Mouse (Mus musculus): ENCODE results near the gene Pcgf5.

Pcgf5 gene

GRCm38 (mm10) chr19:36398500-36398899, 50.4 kb downstream of the Pcgf5 start:
- Histone ChIP-seq H3K36me3 (ENCODE audit: insufficient read depth, low read length) (no peaks in the 10 kb centered on the region), H3K4me3 (replicated peaks; ENCODE audit: low read length) (no peak overlapping the region), H3K9me3 (ENCODE audit: low read length) (no peaks in the 10 kb centered on the region), H3K27me3 (ENCODE audit: insufficient read depth, low read length) (peaks cover 7% of the 10 kb centered on the region; the same call in 1 of the 2 replicates), H3K4me1 (replicated peaks; ENCODE audit: low read depth, low read length) (peaks cover 5% of the 10 kb centered on the region)
- TF ChIP-seq CTCF (conservative IDR thresholded peaks at IDR 0.05; ENCODE audit: low read length) (no peak), POU5F1 (IDR thresholded peaks at IDR 0.05; ENCODE audit: borderline replicate concordance, low read length) (no peak), NANOG (IDR thresholded peaks at IDR 0.05; ENCODE audit: borderline replicate concordance, low read length) (no peak)

DNA sequence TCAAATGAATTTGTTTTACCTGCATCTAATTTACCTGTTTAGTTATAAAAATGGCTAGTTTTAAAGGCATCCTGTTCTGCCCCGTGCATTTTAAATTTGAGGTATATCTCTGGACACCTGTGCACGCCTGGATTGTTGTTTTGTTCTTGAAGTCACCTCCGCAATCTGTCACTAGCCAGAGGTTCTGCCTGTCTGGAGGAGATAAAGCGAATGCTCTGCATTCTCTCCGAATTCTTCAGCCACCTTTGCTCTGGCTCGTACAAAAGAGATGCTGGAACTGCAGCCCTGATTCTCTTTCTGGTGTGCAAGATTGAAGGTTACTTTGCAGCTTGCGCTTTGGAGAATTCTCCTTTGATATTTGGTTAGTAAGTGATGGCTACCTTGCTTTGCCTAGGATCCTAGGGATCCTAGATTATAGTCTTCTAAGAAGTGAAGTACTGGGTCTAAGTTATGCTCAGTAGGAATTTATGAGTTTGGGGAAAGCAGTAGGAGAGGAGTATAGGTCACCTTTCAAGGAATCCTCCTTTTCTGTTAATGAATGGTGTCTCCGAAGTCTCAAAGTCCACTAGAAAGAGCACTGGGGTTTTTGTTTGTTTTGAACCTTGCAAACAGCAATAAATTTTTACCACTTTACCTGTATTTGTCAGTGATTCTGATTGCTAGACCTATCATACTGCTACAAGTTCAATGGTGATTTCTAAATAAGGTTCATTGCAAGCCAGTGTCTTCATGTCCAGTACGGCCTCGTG, 60.4 kb downstream of the Pcgf5 start:
- no peak for TF ChIP-seq POU5F1 (IDR thresholded peaks at IDR 0.05; ENCODE audit: borderline replicate concordance, low read length)
- H3K36me3 ChIP-seq (ENCODE audit: insufficient read depth, low read length) = peaks cover 10% of the 10 kb centered on the region
- no peaks in the 10 kb centered on the region for H3K9me3 ChIP-seq (ENCODE audit: low read length)
- H3K4me3 ChIP-seq (replicated peaks; ENCODE audit: low read length) = 0 out of 2 replicates have a peak overlapping the region, but pooled peaks have one; percentile 88
- peaks cover 28% of the 10 kb centered on the region for H3K27me3 ChIP-seq (ENCODE audit: insufficient read depth, low read length)
- peaks cover 20% of the 10 kb centered on the region for H3K4me1 ChIP-seq (replicated peaks; ENCODE audit: low read depth, low read length)

GRCm38 (mm10) chr19:36409280-36409860, 61.3 kb downstream of the Pcgf5 start:
- Histone ChIP-seq H3K9me3 (ENCODE audit: low read length) (no peaks in the 10 kb centered on the region), H3K4me1 (replicated peaks; ENCODE audit: low read depth, low read length) (peaks cover 20% of the 10 kb centered on the region), H3K4me3 (replicated peaks; ENCODE audit: low read length) (peak overlapping the region; percentile 88), H3K27me3 (ENCODE audit: insufficient read depth, low read length) (peaks cover 28% of the 10 kb centered on the region), H3K36me3 (ENCODE audit: insufficient read depth, low read length) (peaks cover 10% of the 10 kb centered on the region)
- no peak for TF ChIP-seq NANOG (IDR thresholded peaks at IDR 0.05; ENCODE audit: borderline replicate concordance, low read length)
- TF ChIP-seq POU5F1 (IDR thresholded peaks at IDR 0.05; ENCODE audit: borderline replicate concordance, low read length) = no peak
- no peak for TF ChIP-seq CTCF (conservative IDR thresholded peaks at IDR 0.05; ENCODE audit: low read length)

- no peaks in the 10 kb centered on the region for H3K9me3 ChIP-seq (ENCODE audit: low read length)
- H3K36me3 ChIP-seq (ENCODE audit: insufficient read depth, low read length) = peaks cover 10% of the 10 kb centered on the region
- H3K27me3 ChIP-seq (ENCODE audit: insufficient read depth, low read length) = peaks cover 28% of the 10 kb centered on the region
- TF ChIP-seq NANOG (IDR thresholded peaks at IDR 0.05; ENCODE audit: borderline replicate concordance, low read length) (no peak), POU5F1 (IDR thresholded peaks at IDR 0.05; ENCODE audit: borderline replicate concordance, low read length) (no peak), CTCF (conservative IDR thresholded peaks at IDR 0.05; ENCODE audit: low read length) (no peak)
- H3K4me1 ChIP-seq (replicated peaks; ENCODE audit: low read depth, low read length) = peaks cover 20% of the 10 kb centered on the region
- H3K4me3 ChIP-seq (replicated peaks; ENCODE audit: low read length) = peak overlapping the region; percentile 88
Measured at GRCm38 (mm10) chr19:36409861-36410392, 61.8 kb downstream of the Pcgf5 start.

- Histone ChIP-seq H3K4me3 (replicated peaks; ENCODE audit: low read length) (no peak overlapping the region), H3K36me3 (ENCODE audit: insufficient read depth, low read length) (no peaks in the 10 kb centered on the region), H3K4me1 (replicated peaks; ENCODE audit: low read depth, low read length) (no peaks in the 10 kb centered on the region), H3K9me3 (ENCODE audit: low read length) (no peaks in the 10 kb centered on the region), H3K27me3 (ENCODE audit: insufficient read depth, low read length) (no peaks in the 10 kb centered on the region)
- no peak for TF ChIP-seq CTCF (conservative IDR thresholded peaks at IDR 0.05; ENCODE audit: low read length)
- no peak for TF ChIP-seq NANOG (IDR thresholded peaks at IDR 0.05; ENCODE audit: borderline replicate concordance, low read length)
- TF ChIP-seq POU5F1 (IDR thresholded peaks at IDR 0.05; ENCODE audit: borderline replicate concordance, low read length) = no peak
Measured at GRCm38 (mm10) chr19:36419885-36420284, 71.8 kb downstream of the Pcgf5 start.

GRCm38 (mm10) chr19:36427195-36427876, 79.2 kb downstream of the Pcgf5 start:
- Histone ChIP-seq H3K9me3 (ENCODE audit: low read length) (no peaks in the 10 kb centered on the region), H3K4me1 (replicated peaks; ENCODE audit: low read depth, low read length) (no peaks in the 10 kb centered on the region), H3K36me3 (ENCODE audit: insufficient read depth, low read length) (no peaks in the 10 kb centered on the region), H3K27me3 (ENCODE audit: insufficient read depth, low read length) (no peaks in the 10 kb centered on the region), H3K4me3 (replicated peaks; ENCODE audit: low read length) (no peak overlapping the region)
- TF ChIP-seq POU5F1 (IDR thresholded peaks at IDR 0.05; ENCODE audit: borderline replicate concordance, low read length) (no peak), NANOG (IDR thresholded peaks at IDR 0.05; ENCODE audit: borderline replicate concordance, low read length) (no peak), CTCF (conservative IDR thresholded peaks at IDR 0.05; ENCODE audit: low read length) (no peak)

- H3K4me1 ChIP-seq (replicated peaks; ENCODE audit: low read depth, low read length) = no peaks in the 10 kb centered on the region
- no peak overlapping the region for H3K4me3 ChIP-seq (replicated peaks; ENCODE audit: low read length)
- no peaks in the 10 kb centered on the region for H3K9me3 ChIP-seq (ENCODE audit: low read length)
- H3K27me3 ChIP-seq (ENCODE audit: insufficient read depth, low read length) = no peaks in the 10 kb centered on the region
- no peaks in the 10 kb centered on the region for H3K36me3 ChIP-seq (ENCODE audit: insufficient read depth, low read length)
- TF ChIP-seq POU5F1 (IDR thresholded peaks at IDR 0.05; ENCODE audit: borderline replicate concordance, low read length) = no peak
- TF ChIP-seq CTCF (conservative IDR thresholded peaks at IDR 0.05; ENCODE audit: low read length) = no peak
- no peak for TF ChIP-seq NANOG (IDR thresholded peaks at IDR 0.05; ENCODE audit: borderline replicate concordance, low read length)
Measured at GRCm38 (mm10) chr19:36428116-36428515, 80.0 kb downstream of the Pcgf5 start.

GRCm38 (mm10) chr19:36429354-36429753, 81.2 kb downstream of the Pcgf5 start:
- TF ChIP-seq POU5F1 (IDR thresholded peaks at IDR 0.05; ENCODE audit: borderline replicate concordance, low read length) (no peak), NANOG (IDR thresholded peaks at IDR 0.05; ENCODE audit: borderline replicate concordance, low read length) (no peak), CTCF (conservative IDR thresholded peaks at IDR 0.05; ENCODE audit: low read length) (no peak)
- no peaks in the 10 kb centered on the region for H3K36me3 ChIP-seq (ENCODE audit: insufficient read depth, low read length)
- no peak overlapping the region for H3K4me3 ChIP-seq (replicated peaks; ENCODE audit: low read length)
- no peaks in the 10 kb centered on the region for H3K9me3 ChIP-seq (ENCODE audit: low read length)
- H3K4me1 ChIP-seq (replicated peaks; ENCODE audit: low read depth, low read length) = no peaks in the 10 kb centered on the region
- no peaks in the 10 kb centered on the region for H3K27me3 ChIP-seq (ENCODE audit: insufficient read depth, low read length)

Data from E14TG2a.4 (cell line).